Mouse (Mus musculus) limb, embryonic 12.5 days (tissue): Measurements from ENCODE around the gene Gm20388. TPM values are rescaled to one million over a fixed set of nuclear protein-coding genes. Genes with fewer than 3 reads are reported as not detected.
A peak's percentile ranks its signal among the peaks of the same experiment; 100 is the strongest.

ENCODE experiments used
- ATAC-seq: fragments of 200-750 bp; cut with Nextera tagmentation; 2 replicates; pipeline ENCODE4 v1.8.0; 2017; ENCODE audit warnings: low read depth, moderate TSS enrichment; ENCODE audit not compliant: insufficient number of reproducible peaks, insufficient read depth, low FRiP score, low TSS enrichment
- H3K27ac ChIP-seq: fragments of 300-500 bp; sonication (generic); 2 replicates; pipeline ENCODE4 v1.5.1; 2016; ENCODE audit warnings: mild to moderate bottlenecking, moderate library complexity
- H3K27me3 ChIP-seq: fragments of 300-500 bp; sonication (generic); 2 replicates; pipeline ENCODE4 v1.6.1; 2016; ENCODE audit warnings: mild to moderate bottlenecking, moderate library complexity
- H3K36me3 ChIP-seq: fragments of 300-500 bp; sonication (generic); 2 replicates; pipeline ENCODE4 v1.6.1; 2016; ENCODE audit warnings: mild to moderate bottlenecking, moderate library complexity
- H3K4me1 ChIP-seq: fragments of 300-500 bp; sonication (generic); replicated peaks from 2 replicates; pipeline ENCODE4 v1.6.1; 2016
- H3K4me2 ChIP-seq: fragments of 300-500 bp; sonication (generic); 2 replicates; pipeline ENCODE4 v1.6.1; 2016; ENCODE audit warnings: mild to moderate bottlenecking, moderate library complexity
- H3K4me3 ChIP-seq: fragments of 300-500 bp; sonication (generic); replicated peaks from 2 replicates; pipeline ENCODE4 v1.5.1; 2016; ENCODE audit warnings: mild to moderate bottlenecking
- H3K9ac ChIP-seq: fragments of 300-500 bp; sonication (generic); replicated peaks from 2 replicates; pipeline ENCODE4 v1.6.1; 2016; ENCODE audit warnings: mild to moderate bottlenecking, moderate library complexity
- H3K9me3 ChIP-seq: fragments of 300-500 bp; sonication (generic); 2 replicates; pipeline ENCODE4 v1.6.1; 2016; ENCODE audit warnings: mild to moderate bottlenecking, moderate library complexity
- WGBS: fragments of 180-500 bp; shearing (Covaris S2); methylation state at CpG from one replicate; pipeline ENCODE4 v1.1.7; 2016; 5-methylcytosine and 5-hydroxymethylcytosine counted together
- polyA plus RNA-seq: library from polyadenylated mRNA; unstranded; fragments of >200 nt; fragmentation: Nextera tagmentation; extraction: Ambion mirVana; gene quantifications from 2 replicates; pipeline ENCODE4 v1.2.1, GENCODE M21; 2016

The Gm20388 gene
- polyA plus RNA-seq, 1 experiment from 2014 or later: not detected

DNA sequence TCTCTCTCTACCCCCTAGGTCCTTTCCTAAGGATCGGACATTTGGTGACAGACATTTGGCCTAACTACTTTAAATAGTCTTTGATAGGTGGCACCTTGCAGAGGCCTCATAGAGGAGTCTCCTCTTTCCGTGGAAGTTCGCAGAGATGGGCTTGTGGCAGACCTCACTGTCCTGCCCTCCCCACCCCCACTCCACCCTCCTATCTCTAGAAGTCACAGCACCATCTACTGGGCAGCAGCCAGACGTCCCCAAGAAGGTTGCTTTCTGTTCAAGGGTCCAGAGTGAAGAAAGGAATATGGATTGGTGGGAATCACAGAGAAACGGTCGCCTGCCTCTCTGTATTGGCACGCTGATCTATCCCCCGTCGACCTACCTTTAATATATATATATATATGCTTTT, 1482.5 kb downstream of the Gm20388 start:
- Histone ChIP-seq H3K4me1 (peaks cover 73% of the 10 kb centered on the region), H3K27me3 (peaks cover 86% of the 10 kb centered on the region), H3K4me2 (no peak overlapping the region), H3K9me3 (no peaks in the 10 kb centered on the region), H3K36me3 (no peaks in the 10 kb centered on the region), H3K9ac (no peak overlapping the region), H3K4me3 (no peak overlapping the region), H3K27ac (no peak overlapping the region)
- 4% methylated on average over 9 of the region's 9 CpGs for WGBS
- ATAC-seq: no peak

DNA sequence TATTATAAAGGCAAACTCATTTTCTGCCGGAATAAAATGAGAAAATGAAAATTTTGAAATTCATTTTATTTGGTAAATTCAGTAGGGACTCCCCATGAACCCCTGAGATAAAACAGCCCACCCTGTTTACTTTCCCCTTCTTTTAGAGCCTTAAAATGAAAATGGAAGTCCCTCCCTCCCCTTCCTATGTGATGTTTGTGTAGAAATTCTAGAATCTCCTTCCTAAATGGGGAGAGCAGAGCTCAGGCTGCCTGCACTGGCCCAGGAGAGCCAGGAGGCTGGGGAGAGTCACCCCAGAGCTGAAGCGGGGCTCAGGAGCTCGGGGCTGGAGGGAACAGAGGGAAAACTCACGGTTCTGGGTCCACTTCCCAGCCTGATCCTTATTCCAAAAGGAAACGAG, 1484.0 kb downstream of the Gm20388 start:
- H3K9ac ChIP-seq: 0 out of 2 replicates have a peak overlapping the region, but pooled peaks have one; percentile 37
- H3K9me3 ChIP-seq: no peaks in the 10 kb centered on the region
- no peak overlapping the region for H3K4me3 ChIP-seq
- peaks cover 84% of the 10 kb centered on the region for H3K27me3 ChIP-seq
- no peaks in the 10 kb centered on the region for H3K36me3 ChIP-seq
- H3K4me1 ChIP-seq: peaks cover 87% of the 10 kb centered on the region
- no peak overlapping the region; the same call in 1 of the 2 replicates for H3K4me2 ChIP-seq
- H3K27ac ChIP-seq: peak overlapping the region; percentile 77; the same call in 1 of the 2 replicates
- WGBS: 40% methylated on average over 5 of the region's 5 CpGs
- ATAC-seq: no peak

DNA sequence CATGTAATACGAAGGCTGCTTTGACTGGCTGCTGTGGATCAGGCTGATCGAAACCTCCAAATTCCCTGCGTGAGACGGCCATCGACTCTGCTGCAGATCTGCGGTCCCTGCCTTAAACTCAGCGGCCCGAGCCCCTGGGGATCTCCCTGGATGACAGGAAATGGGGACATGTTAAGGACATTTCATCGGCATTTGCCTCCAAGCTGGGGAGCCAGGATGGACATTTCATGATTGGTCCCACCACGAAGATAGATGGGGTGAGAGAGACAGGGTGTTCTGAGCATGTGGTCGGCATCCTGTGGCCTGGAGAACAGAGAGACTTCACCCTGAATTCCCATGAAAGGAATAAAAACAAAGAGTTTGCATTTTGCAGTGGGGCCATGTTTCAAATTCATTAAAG, 1484.7 kb downstream of the Gm20388 start:
- Histone ChIP-seq H3K27me3 (peaks cover 84% of the 10 kb centered on the region), H3K9ac (no peak overlapping the region), H3K9me3 (no peaks in the 10 kb centered on the region), H3K36me3 (no peaks in the 10 kb centered on the region), H3K27ac (peak overlapping the region; percentile 77), H3K4me1 (peaks cover 88% of the 10 kb centered on the region), H3K4me2 (peak overlapping the region; percentile 28; the same call in 1 of the 2 replicates), H3K4me3 (no peak overlapping the region)
- 45% methylated on average over 11 of the region's 11 CpGs for WGBS
- no peak for ATAC-seq

DNA sequence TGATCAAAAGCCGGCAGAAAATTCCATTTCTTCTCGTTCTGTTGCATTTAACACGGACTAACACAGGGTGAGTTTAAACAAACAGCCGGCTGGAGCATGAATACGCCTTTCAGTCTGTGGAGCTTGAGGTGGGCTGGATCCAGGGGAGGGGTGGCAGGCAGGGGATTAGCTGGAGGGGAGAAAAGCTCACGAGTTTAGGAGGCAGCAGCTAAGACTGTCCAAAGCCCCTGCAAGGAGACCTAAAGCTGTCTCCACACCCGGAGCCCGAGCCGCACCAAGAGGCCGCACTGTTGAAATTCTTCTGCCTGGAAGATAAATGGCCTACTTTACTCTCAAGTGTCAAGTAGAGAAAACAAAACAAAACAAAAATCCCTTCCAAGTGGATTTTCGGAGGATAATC, 1485.5 kb downstream of the Gm20388 start:
- no peaks in the 10 kb centered on the region for H3K9me3 ChIP-seq
- H3K4me3 ChIP-seq: no peak overlapping the region
- H3K27me3 ChIP-seq: peaks cover 84% of the 10 kb centered on the region
- 15% methylated on average over 11 of the region's 11 CpGs for WGBS
- no peak for ATAC-seq
- peaks cover 84% of the 10 kb centered on the region for H3K4me1 ChIP-seq
- peak overlapping the region; percentile 28 for H3K4me2 ChIP-seq
- H3K36me3 ChIP-seq: no peaks in the 10 kb centered on the region
- 0 out of 2 replicates have a peak overlapping the region, but pooled peaks have one; percentile 12 for H3K9ac ChIP-seq
- H3K27ac ChIP-seq: peak overlapping the region; percentile 77

DNA sequence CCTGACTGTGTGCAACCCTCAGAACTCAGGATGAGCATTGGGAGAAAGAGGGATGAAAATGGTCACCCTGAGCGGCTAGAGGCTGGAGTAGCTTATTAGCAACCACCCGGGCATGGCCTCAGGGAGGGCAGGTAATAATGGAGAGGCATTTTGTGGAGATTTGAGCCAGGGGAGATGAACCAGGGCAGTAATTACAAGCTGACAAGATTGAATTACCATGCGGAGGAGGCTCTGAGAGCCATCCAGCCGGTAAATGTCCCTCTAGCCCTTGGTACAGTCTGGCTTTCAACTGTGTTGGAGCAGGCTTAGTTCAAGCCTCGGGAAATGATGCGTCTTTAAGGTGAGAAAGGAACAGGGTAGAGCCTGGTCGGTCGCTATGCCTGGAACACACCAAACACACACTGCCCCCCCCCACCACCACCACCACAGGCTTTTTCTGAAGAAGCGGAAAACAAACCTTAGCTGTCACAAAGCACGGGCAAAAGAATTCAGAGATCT, 1486.6 kb downstream of the Gm20388 start:
- peak overlapping the region; percentile 77; the same call in 1 of the 2 replicates for H3K27ac ChIP-seq
- no peak for ATAC-seq

DNA sequence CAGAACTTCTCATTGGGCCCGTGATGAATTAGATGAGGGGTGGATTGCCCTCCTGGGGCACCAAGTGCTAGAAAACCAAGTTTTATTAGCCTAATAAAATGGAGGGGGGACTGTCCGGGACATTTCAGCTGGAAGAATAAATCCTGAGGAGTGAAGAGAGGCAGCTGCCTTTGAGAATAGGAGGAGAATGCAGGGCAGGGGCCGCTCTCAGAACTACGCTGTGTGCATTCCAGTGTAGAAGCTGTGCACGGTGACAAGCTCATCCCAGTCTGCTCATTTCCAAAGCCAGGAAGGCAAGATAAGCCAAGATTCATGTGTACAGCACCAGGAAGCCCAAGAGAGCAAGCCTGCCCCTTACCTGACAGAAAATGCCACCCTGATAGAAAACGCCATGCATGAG, 1487.4 kb downstream of the Gm20388 start:
- peak overlapping the region; percentile 24; the same call in 1 of the 2 replicates for H3K4me2 ChIP-seq
- no peak for ATAC-seq
- H3K4me1 ChIP-seq: peaks cover 80% of the 10 kb centered on the region
- H3K9ac ChIP-seq: no peak overlapping the region
- 22% methylated on average over 6 of the region's 6 CpGs for whole genome bisulfite sequencing
- H3K36me3 ChIP-seq: no peaks in the 10 kb centered on the region
- no peaks in the 10 kb centered on the region for H3K9me3 ChIP-seq
- no peak overlapping the region for H3K27ac ChIP-seq
- peaks cover 76% of the 10 kb centered on the region for H3K27me3 ChIP-seq
- no peak overlapping the region for H3K4me3 ChIP-seq

More for the DNA sequence above, 1486.6 kb downstream of the Gm20388 start:
- no peak overlapping the region for H3K9ac ChIP-seq
- no peak overlapping the region for H3K4me2 ChIP-seq
- H3K36me3 ChIP-seq: no peaks in the 10 kb centered on the region
- H3K27me3 ChIP-seq: peaks cover 85% of the 10 kb centered on the region
- H3K4me1 ChIP-seq: peaks cover 84% of the 10 kb centered on the region
- no peaks in the 10 kb centered on the region for H3K9me3 ChIP-seq
- no peak overlapping the region for H3K4me3 ChIP-seq
- 34% methylated on average over 10 of the region's 10 CpGs for WGBS

DNA sequence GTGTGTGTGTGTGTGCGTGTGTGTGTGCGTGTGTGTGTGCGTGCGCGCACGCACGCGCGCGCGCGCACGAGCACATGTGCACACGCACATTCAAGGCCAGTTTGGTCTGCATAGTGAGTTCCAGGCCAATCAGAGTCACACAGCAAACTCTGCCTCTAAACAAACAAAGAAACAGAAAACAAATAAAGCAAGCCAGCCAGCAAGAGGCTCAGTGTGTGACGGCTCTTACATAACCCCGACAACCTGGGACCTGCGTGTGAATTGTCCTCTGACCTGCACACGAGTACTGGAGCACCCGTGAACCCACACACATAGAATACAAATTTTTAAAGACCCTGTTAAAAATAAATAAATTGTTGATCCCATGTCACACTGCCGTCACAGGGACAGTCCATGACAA, 1488.1 kb downstream of the Gm20388 start:
- Histone ChIP-seq H3K9ac (no peak overlapping the region), H3K27me3 (peaks cover 74% of the 10 kb centered on the region), H3K4me1 (peaks cover 76% of the 10 kb centered on the region), H3K27ac (no peak overlapping the region), H3K36me3 (no peaks in the 10 kb centered on the region), H3K4me2 (no peak overlapping the region), H3K4me3 (no peak overlapping the region), H3K9me3 (0 out of 2 replicates have a peak, but pooled peaks cover 3% of the 10 kb centered on the region)
- ATAC-seq: no peak
- WGBS: 91% methylated on average over 20 of the region's 20 CpGs

DNA sequence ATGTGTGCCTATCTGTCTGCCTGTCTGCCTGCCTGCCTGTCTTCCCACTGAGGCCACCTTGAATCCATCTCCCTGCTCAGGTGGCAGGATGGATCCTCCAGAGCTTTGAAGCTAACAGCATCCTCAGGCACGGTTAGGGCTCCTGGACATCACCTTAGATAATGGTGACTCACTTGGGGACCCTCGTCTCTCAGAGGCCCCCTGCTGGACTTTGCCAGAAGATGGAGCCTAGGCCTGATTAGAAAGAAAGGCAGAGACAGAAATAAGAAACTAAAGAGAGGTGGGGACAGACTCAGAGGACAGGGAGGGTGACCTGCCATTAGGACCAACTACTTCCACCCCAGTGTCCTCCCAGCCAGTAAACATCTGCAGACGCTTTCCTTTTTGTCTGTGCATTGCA, 1488.5 kb downstream of the Gm20388 start:
- WGBS: 43% methylated on average over 3 of the region's 3 CpGs
- no peak overlapping the region for H3K4me3 ChIP-seq
- no peak overlapping the region for H3K27ac ChIP-seq
- ATAC-seq: no peak
- H3K9ac ChIP-seq: no peak overlapping the region
- no peak overlapping the region for H3K4me2 ChIP-seq
- H3K27me3 ChIP-seq: peaks cover 70% of the 10 kb centered on the region
- peaks cover 72% of the 10 kb centered on the region for H3K4me1 ChIP-seq
- H3K36me3 ChIP-seq: no peaks in the 10 kb centered on the region
- H3K9me3 ChIP-seq: 0 out of 2 replicates have a peak, but pooled peaks cover 3% of the 10 kb centered on the region

DNA sequence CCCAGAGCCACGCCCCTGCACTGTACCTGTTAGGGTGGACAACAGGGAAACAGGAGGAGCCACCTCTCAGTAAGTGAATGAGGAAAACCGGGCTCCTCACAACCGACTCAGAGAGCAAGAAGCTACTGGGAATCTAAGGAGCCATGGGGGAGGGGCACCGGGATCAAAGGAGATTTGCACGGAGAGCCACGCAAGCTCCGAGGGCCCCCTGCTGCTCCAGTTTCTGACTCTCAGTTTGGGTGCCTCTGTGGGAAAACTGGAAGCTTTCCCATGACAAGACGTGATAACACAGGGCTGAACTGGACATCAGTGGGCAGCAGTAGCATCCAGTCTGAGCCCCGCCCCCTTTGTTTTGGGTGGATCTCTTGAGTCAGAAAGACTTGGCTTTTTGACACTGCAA, 1489.9 kb downstream of the Gm20388 start:
- no peak for ATAC-seq
- no peak overlapping the region for H3K4me3 ChIP-seq
- H3K9me3 ChIP-seq: 0 out of 2 replicates have a peak, but pooled peaks cover 10% of the 10 kb centered on the region
- H3K36me3 ChIP-seq: no peaks in the 10 kb centered on the region
- H3K27ac ChIP-seq: no peak overlapping the region
- 21% methylated on average over 9 of the region's 9 CpGs for whole genome bisulfite sequencing
- no peak overlapping the region for H3K9ac ChIP-seq
- H3K27me3 ChIP-seq: peaks cover 62% of the 10 kb centered on the region
- H3K4me1 ChIP-seq: peaks cover 60% of the 10 kb centered on the region
- H3K4me2 ChIP-seq: peak overlapping the region; percentile 13; the same call in 1 of the 2 replicates

DNA sequence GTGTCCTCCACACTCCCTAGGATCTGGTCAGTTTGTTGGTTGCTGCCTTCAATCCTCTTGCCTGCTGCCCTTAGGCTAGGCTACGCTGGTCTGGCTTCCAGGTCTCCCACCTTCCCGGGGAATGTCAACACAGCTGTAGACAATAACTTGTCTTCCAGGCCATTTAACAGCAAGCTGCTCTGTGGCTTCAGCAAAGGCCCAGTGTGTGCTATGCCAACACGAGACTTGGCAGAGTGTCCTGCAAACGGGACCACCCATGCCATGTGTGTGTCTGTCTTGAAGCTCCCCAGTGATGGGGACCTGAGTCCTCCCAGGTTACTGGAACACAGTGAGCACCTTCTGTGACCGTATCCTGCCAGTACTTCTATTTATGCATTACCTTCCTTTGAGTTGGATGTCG, 1493.2 kb downstream of the Gm20388 start:
- H3K4me1 ChIP-seq: peaks cover 27% of the 10 kb centered on the region
- peaks cover 34% of the 10 kb centered on the region for H3K27me3 ChIP-seq
- H3K9me3 ChIP-seq: 0 out of 2 replicates have a peak, but pooled peaks cover 10% of the 10 kb centered on the region
- H3K4me2 ChIP-seq: no peak overlapping the region
- no peaks in the 10 kb centered on the region for H3K36me3 ChIP-seq
- no peak overlapping the region for H3K27ac ChIP-seq
- no peak for ATAC-seq
- 81% methylated on average over 6 of the region's 6 CpGs for WGBS
- no peak overlapping the region for H3K4me3 ChIP-seq
- H3K9ac ChIP-seq: no peak overlapping the region

DNA sequence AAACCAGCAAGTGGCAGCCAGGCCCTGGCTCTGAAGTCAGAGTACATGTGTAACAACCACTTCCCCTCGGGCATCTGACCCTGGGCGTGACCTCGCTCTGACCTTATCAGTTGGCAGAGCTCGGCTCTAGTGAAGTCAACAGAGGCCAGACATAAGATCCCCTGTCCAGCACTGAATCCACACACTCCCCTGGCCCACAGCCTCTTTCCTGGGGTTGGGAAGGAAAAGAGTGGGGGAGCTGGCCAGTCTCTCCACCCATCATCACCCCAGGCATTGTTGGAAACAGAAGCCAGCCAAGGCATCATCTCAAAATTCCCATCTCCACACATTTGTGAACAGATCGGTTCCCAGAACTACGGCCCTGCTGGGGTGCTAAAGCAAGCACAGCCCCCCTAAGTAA, 1507.4 kb downstream of the Gm20388 start:
- Histone ChIP-seq H3K4me1 (peaks cover 14% of the 10 kb centered on the region; the same call in 1 of the 2 replicates), H3K27ac (no peak overlapping the region), H3K4me2 (no peak overlapping the region), H3K9me3 (peaks cover 8% of the 10 kb centered on the region), H3K27me3 (0 out of 2 replicates have a peak, but pooled peaks cover 3% of the 10 kb centered on the region), H3K36me3 (no peaks in the 10 kb centered on the region), H3K4me3 (no peak overlapping the region), H3K9ac (no peak overlapping the region)
- ATAC-seq: no peak
- 43% methylated on average over 6 of the region's 6 CpGs for WGBS

DNA sequence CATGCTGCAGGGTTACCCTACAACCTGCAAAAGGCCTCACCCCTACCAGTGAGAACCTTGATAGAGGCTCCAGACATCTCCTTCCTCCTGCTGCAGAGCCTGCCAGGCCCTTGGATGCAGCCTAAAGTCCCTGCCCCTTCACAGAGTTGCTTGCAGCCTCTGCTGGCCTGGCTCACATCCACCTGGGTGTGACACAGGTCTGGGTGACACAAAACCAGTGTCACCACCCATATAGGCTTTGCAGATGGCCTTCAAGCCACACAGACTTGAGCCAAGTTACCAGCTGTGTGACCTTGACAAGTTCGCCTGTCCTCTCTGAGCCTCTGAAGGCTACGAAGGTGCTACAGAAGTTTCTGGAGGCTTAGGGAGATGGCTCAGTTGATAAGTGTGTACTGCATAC, 1508.9 kb downstream of the Gm20388 start:
- ATAC-seq: no peak
- H3K27ac ChIP-seq: no peak overlapping the region
- no peak overlapping the region for H3K9ac ChIP-seq
- H3K9me3 ChIP-seq: peaks cover 8% of the 10 kb centered on the region
- H3K36me3 ChIP-seq: no peaks in the 10 kb centered on the region
- H3K4me3 ChIP-seq: no peak overlapping the region
- H3K4me1 ChIP-seq: peaks cover 14% of the 10 kb centered on the region; the same call in 1 of the 2 replicates
- 0 out of 2 replicates have a peak, but pooled peaks cover 3% of the 10 kb centered on the region for H3K27me3 ChIP-seq
- 90% methylated on average over 2 of the region's 2 CpGs for WGBS
- H3K4me2 ChIP-seq: no peak overlapping the region
